Mouse (Mus musculus): Measurements from ENCODE around the gene Olfr286.
A peak's percentile ranks its signal among the peaks of the same experiment; 100 is the strongest.

Olfr286 gene

GRCm38 (mm10) chr15:98234350-98234749 lies at the start of gene Olfr286:
Olfr286 (minus strand) TSS chr15:98234450.
- no peak for DNase-seq (ENCODE audit: low spot score in 2 of 2)

- no peak for DNase-seq (ENCODE audit: low spot score in 2 of 2)
Observed at GRCm38 (mm10) chr15:98257776-98258175, 23.5 kb upstream of the Olfr286 start.

- no peak for DNase-seq (ENCODE audit: low spot score in 2 of 2)
Observed at GRCm38 (mm10) chr15:98257193-98257592, 22.9 kb upstream of the Olfr286 start, which contains the start of gene H1fnt. H1fnt (minus strand) TSS chr15:98257293.

- DNase-seq (ENCODE audit: low spot score in 2 of 2) = no peak
Observed at GRCm38 (mm10) chr15:98256271-98256670, 22.0 kb upstream of the Olfr286 start.

- DNase-seq (ENCODE audit: low spot score in 2 of 2) = no peak
Observed at GRCm38 (mm10) chr15:98235442-98235841, 1.2 kb upstream of the Olfr286 start.

GRCm38 (mm10) chr15:98226096-98226495 lies 8.2 kb downstream of the Olfr286 start:
- no peak for DNase-seq (ENCODE audit: low spot score in 2 of 2)

GRCm38 (mm10) chr15:98225610-98226009 lies 8.6 kb downstream of the Olfr286 start:
- no peak for DNase-seq (ENCODE audit: low spot score in 2 of 2)

GRCm38 (mm10) chr15:98222377-98222776 lies 11.9 kb downstream of the Olfr286 start:
- no peak for DNase-seq (ENCODE audit: low spot score in 2 of 2)

- peak in 1 of 2 experiments; percentile 6 for DNase-seq (ENCODE audit: low spot score in 2 of 2)
Observed at GRCm38 (mm10) chr15:98220877-98221276, 13.4 kb downstream of the Olfr286 start, which contains the start of the genes Gm44579 and Olfr287. Gm44579 (minus strand) TSS chr15:98220977. Olfr287 (minus strand) TSS chr15:98221056.

- no peak for DNase-seq (ENCODE audit: low spot score in 2 of 2)
Observed at GRCm38 (mm10) chr15:98214130-98214529, 20.1 kb downstream of the Olfr286 start.

- DNase-seq (ENCODE audit: low spot score in 2 of 2) = no peak
Observed at GRCm38 (mm10) chr15:98213336-98213870, 20.8 kb downstream of the Olfr286 start.

GRCm38 (mm10) chr15:98209676-98210075 lies 24.6 kb downstream of the Olfr286 start:
- DNase-seq (ENCODE audit: low spot score in 2 of 2) = no peak

- DNase-seq (ENCODE audit: low spot score in 2 of 2) = no peak
Observed at GRCm38 (mm10) chr15:98195442-98195841, 38.8 kb downstream of the Olfr286 start, which contains the start of gene Olfr288. Olfr288 (minus strand) TSS chr15:98195542.

- DNase-seq (ENCODE audit: low spot score in 2 of 2) = no peak
Observed at GRCm38 (mm10) chr15:98184456-98184855, 49.8 kb downstream of the Olfr286 start.

- DNase-seq (ENCODE audit: low spot score in 2 of 2) = no peak
Observed at GRCm38 (mm10) chr15:98181856-98182570, 52.2 kb downstream of the Olfr286 start.

- DNase-seq (ENCODE audit: low spot score in 2 of 2) = peak; percentile 93 to 96
Observed at GRCm38 (mm10) chr15:98181132-98181711, 53.0 kb downstream of the Olfr286 start.

GRCm38 (mm10) chr15:98180567-98181131 lies 53.6 kb downstream of the Olfr286 start:
- no peak for DNase-seq (ENCODE audit: low spot score in 2 of 2)

- no peak for DNase-seq (ENCODE audit: low spot score in 2 of 2)
Observed at GRCm38 (mm10) chr15:98177320-98177719, 56.9 kb downstream of the Olfr286 start.
